Mouse (Mus musculus) skeletal muscle tissue, postnatal 0 days (tissue): Measurements from ENCODE around the gene Eif6. TPM values are rescaled to one million over a fixed set of nuclear protein-coding genes. Genes with fewer than 3 reads are reported as not detected.

Source experiments
- polyA plus RNA-seq: library from polyadenylated mRNA; unstranded; fragments of >200 nt; fragmentation: Nextera tagmentation; extraction: Ambion mirVana; gene quantifications from 2 replicates; pipeline ENCODE4 v1.2.1, GENCODE M21; 2015

The Eif6 gene
- polyA plus RNA-seq, result 107 and 121 TPM in 2 replicates

DNA sequence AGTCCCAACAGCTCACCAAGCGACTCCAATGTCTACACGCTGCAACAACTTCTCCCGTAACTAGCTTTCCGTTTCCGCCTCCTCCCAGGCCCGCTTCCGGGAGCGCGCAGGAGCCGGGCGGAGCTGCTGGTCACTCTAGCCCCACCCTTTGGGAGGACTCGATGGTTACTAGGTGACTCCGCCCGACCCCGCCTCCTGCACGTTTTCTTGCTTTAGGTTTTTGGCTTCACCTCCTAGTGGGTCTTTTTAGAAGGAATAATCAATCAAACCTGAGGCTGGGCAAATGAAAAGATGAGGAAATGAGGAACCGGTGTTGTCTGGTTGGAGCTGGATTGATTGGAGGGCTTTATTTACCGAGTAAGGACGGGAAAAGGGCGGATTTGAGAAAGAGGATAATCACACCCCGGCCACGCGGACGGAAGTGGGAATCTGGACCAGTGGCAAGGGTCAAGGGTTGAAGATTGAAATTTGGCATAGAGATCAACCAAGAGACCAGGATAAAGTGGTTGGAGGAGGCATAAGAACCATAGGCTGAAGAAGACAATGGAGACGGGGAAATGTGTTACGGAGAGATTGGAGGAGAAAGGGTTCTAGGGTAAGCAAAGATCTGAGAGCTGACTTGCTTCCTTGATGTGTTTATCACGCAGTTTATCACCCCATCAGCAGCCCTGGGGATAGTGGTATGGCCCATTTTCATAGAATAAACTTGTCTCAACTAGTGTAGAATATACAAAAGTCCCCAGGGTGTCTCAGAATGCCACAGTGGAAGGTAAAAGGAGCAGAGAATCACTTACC is at the start of gene Eif6:
TSS of gene Eif6 (minus strand) at position 296 of the 795 bp plus-strand sequence.

GRCm38 (mm10) chr2:155834732-155835131 is 8.0 kb upstream of the Eif6 start, which contains the start of gene Fam83c:
Gene Fam83c, minus strand, starts transcription at chr2:155834854.

GRCm38 (mm10) chr2:155819392-155819448 is 7.5 kb downstream of the Eif6 start, which contains the start of gene BC029722:
Gene BC029722, minus strand, starts transcription at chr2:155819426.

DNA sequence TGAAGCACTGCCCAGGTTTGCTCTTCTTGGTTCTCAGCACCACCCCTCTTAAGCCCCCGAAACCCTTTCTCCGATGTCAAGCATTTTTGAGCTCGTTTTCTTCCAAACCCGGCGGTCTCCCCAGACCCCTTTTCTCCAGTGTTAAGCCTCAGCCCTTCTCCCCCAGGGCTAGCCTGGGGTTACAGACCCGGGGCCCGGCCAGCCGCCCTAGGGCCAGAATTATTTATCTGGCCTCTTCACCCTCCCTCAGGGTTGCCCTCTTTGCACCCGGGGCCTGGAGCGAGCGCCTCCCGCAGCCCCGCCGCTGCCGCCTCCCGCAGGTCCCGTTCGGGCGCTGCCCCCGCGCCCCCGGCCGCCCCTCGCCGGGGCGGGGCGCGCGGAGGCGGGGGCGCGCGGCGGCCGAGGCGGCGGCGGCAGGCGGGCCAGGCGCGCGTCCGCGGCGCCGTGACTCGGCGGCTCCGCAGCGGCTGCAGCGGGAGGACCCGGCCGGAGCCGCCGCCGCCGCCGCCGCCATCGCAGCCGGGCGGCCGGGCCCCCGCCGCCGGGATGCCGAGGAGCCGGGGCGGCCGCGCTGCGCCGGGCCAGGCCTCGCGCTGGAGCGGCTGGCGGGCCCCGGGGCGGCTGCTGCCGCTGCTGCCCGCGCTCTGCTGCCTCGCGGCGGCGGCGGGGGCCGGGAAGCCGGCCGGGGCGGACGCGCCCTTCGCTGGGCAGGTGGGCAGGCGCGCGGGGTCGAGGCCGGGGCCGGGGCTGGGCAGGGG is 51.6 kb downstream of the Eif6 start, which contains the start of gene Mmp24:
TSS of gene Mmp24 (plus strand) at position 416 of the 758 bp plus-strand sequence.

Other genes with a start within 250 kb of the Eif6 start
- 12.0 and 14.2 TPM in 2 replicates for gene Gss, start 234.1 kb downstream of the Eif6 start, polyA plus RNA-seq
- gene Myh7b, start 215.7 kb downstream of the Eif6 start, polyA plus RNA-seq, result 2.0 and 2.3 TPM in 2 replicates
- gene Trpc4ap, start 134.5 kb downstream of the Eif6 start, polyA plus RNA-seq, result 82.1 and 83.6 TPM in 2 replicates
- gene Edem2, start 97.5 kb downstream of the Eif6 start, polyA plus RNA-seq, result 13.3 and 14.7 TPM in 2 replicates
- gene Gm17581, start 91.1 kb downstream of the Eif6 start, polyA plus RNA-seq, result not detected in 2 replicates
- 9.4 and 10.1 TPM in 2 replicates for gene Procr, start 75.8 kb downstream of the Eif6 start, polyA plus RNA-seq
- not detected in 2 replicates for gene Mmp24, start 51.6 kb downstream of the Eif6 start, polyA plus RNA-seq
- gene BC029722, start 7.5 kb downstream of the Eif6 start, polyA plus RNA-seq, result 15.3 and 20.0 TPM in 2 replicates
- 0.04 and 0.18 TPM in 2 replicates for gene Fam83c, start 7.9 kb upstream of the Eif6 start, polyA plus RNA-seq
- 73.2 and 74.7 TPM in 2 replicates for gene Uqcc1, start 103.4 kb upstream of the Eif6 start, polyA plus RNA-seq
- gene Gm15557, start 113.8 kb upstream of the Eif6 start, polyA plus RNA-seq, result not detected in 2 replicates
- 0.10 and 0.35 TPM in 2 replicates for gene Gdf5, start 118.4 kb upstream of the Eif6 start, polyA plus RNA-seq
- gene Cep250, start 129.5 kb upstream of the Eif6 start, polyA plus RNA-seq, result 4.7 and 5.8 TPM in 2 replicates
- 0.67 and 1.0 TPM in 2 replicates for gene 6430550D23Rik, start 181.1 kb upstream of the Eif6 start, polyA plus RNA-seq
- gene Ergic3, start 181.1 kb upstream of the Eif6 start, polyA plus RNA-seq, result 83.9 and 102 TPM in 2 replicates
- gene Fer1l4, start 226.0 kb upstream of the Eif6 start, polyA plus RNA-seq, result not detected in 2 replicates
- gene Spag4, start 238.2 kb upstream of the Eif6 start, polyA plus RNA-seq, result 0.41 and 1.0 TPM in 2 replicates